ENCODE assay signal across 22 mouse cellular contexts in the genomic region with DNA sequence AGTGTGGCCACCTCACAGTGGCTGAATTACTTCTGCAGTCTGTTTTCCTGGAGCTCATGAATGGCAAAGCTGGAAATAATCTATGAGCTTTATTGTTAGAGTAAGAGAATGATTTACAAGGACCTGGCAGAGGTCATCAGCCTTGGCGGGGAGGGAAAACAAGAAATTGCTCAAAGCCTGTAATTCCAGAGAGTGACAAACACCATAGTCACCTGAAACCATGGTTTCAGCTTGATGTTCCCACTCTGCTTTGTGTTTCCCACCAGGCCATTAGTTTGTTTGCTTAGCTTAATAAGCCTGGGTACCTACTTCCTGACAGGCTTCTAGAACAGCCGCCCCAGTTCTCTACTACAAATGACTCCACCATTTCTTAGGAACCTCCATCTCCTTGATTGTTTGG. TPM values are rescaled to one million over a fixed set of nuclear protein-coding genes. Genes with fewer than 3 reads are reported as not detected.
DNase-seq lines count a peak whose midpoint lies in the region; ATAC-seq and TF ChIP-seq lines count a peak whose summit lies in the region.
"Had no signal": no experiment of that assay in that cellular context is flagged by ENCODE, and none has a peak within 500 bp of the region (broad histone marks: within the 10 kb centered on the region; RNA-seq: fewer than 3 reads in every experiment).

No protein-coding gene starts in this region.

- no peak overlapping the region for H3K4me2 ChIP-seq in kidney, embryonic 15.5 days
- no peak overlapping the region for H3K4me2 ChIP-seq in stomach, postnatal 0 days (replicated peaks; ENCODE audit: low read depth)
- no peak overlapping the region for H3K4me2 ChIP-seq in lung, postnatal 0 days (replicated peaks; ENCODE audit: low read depth, low read length)
- H3K4me2 ChIP-seq: embryonic facial prominence, embryonic 13.5 days; heart, embryonic 15.5 days; hindbrain, embryonic 15.5 days had no signal

- H3K36me3 ChIP-seq in kidney, embryonic 15.5 days = no peaks in the 10 kb centered on the region
- H3K36me3 ChIP-seq in stomach, postnatal 0 days (ENCODE audit: control insufficient read depth, insufficient read depth, low read length) = no peaks in the 10 kb centered on the region
- no peaks in the 10 kb centered on the region for H3K36me3 ChIP-seq in lung, postnatal 0 days (ENCODE audit: insufficient read depth, low read length)
- H3K36me3 ChIP-seq: embryonic facial prominence, embryonic 13.5 days; heart, embryonic 15.5 days; hindbrain, embryonic 15.5 days had no signal

- no peak overlapping the region for H3K27ac ChIP-seq in kidney, embryonic 15.5 days
- no peak overlapping the region for H3K27ac ChIP-seq in stomach, postnatal 0 days (replicated peaks)
- H3K27ac ChIP-seq in lung, postnatal 0 days (ENCODE audit: low read length) = no peak overlapping the region
- H3K27ac ChIP-seq: embryonic facial prominence, embryonic 13.5 days; heart, embryonic 15.5 days; hindbrain, embryonic 15.5 days had no signal

- TF ChIP-seq EP300 in stomach, postnatal 0 days (optimal IDR thresholded peaks at IDR 0.05) = no peak
- no peak for TF ChIP-seq EP300 in lung, postnatal 0 days (IDR thresholded peaks at IDR 0.05)

- no peaks in the 10 kb centered on the region for H3K9me3 ChIP-seq in kidney, embryonic 15.5 days (replicated peaks)
- no peaks in the 10 kb centered on the region for H3K9me3 ChIP-seq in stomach, postnatal 0 days (ENCODE audit: control insufficient read depth, low read length)
- H3K9me3 ChIP-seq in lung, postnatal 0 days (ENCODE audit: low read length) = no peaks in the 10 kb centered on the region
- H3K9me3 ChIP-seq: embryonic facial prominence, embryonic 13.5 days; heart, embryonic 15.5 days; hindbrain, embryonic 15.5 days had no signal

- no peak overlapping the region for H3K9ac ChIP-seq in kidney, embryonic 15.5 days
- no peak overlapping the region for H3K9ac ChIP-seq in stomach, postnatal 0 days (ENCODE audit: low read length)
- no peak overlapping the region for H3K9ac ChIP-seq in lung, postnatal 0 days (replicated peaks; ENCODE audit: low read depth)
- H3K9ac ChIP-seq: embryonic facial prominence, embryonic 13.5 days; heart, embryonic 15.5 days; hindbrain, embryonic 15.5 days had no signal

- TF ChIP-seq CTCF in stomach, postnatal 0 days (IDR thresholded peaks at IDR 0.05; ENCODE audit: low read depth) = no peak
- TF ChIP-seq CTCF in lung, postnatal 0 days (IDR thresholded peaks at IDR 0.05) = no peak

- WGBS in kidney, embryonic 15.5 days = 14% methylated on average over 2 of the region's 2 CpGs
- 48% methylated on average over 2 of the region's 2 CpGs for WGBS in stomach, postnatal 0 days
- WGBS in lung, postnatal 0 days = 72% methylated on average over 2 of the region's 2 CpGs

- H3K4me1 ChIP-seq in kidney, embryonic 15.5 days = peaks cover 6% of the 10 kb centered on the region; the same call in 1 of the 2 replicates
- no peaks in the 10 kb centered on the region for H3K4me1 ChIP-seq in stomach, postnatal 0 days (replicated peaks; ENCODE audit: control insufficient read depth, insufficient read depth)
- no peaks in the 10 kb centered on the region for H3K4me1 ChIP-seq in lung, postnatal 0 days (ENCODE audit: insufficient read depth, low read depth, low read length)
- H3K4me1 ChIP-seq: embryonic facial prominence, embryonic 13.5 days; hindbrain, embryonic 15.5 days; megakaryocyte, embryonic 14.5 days had no signal

- DNase-seq in adrenal gland, adult 2 months = peak; percentile 40
- no peak for DNase-seq in adrenal gland, postnatal 25 days
- no peak for DNase-seq in kidney, adult 11 months
- DNase-seq in adrenal gland, postnatal 36 days = peak; percentile 4 to 22
- DNase-seq in stomach, postnatal 0 days (ENCODE audit: low spot score) = peak; percentile 45
- no peak for DNase-seq in gastrocnemius, postnatal 4 days (ENCODE audit: low spot score in 2 of 2)
- DNase-seq in lung, postnatal 0 days (ENCODE audit: low spot score) = no peak
- DNase-seq: cerebellum, adult 9-11 months; gastrocnemius, postnatal 25 days; heart, postnatal 4 days; lung, adult 18-20 months; retina, postnatal 1 day; right cerebral cortex, postnatal 4 days had no signal

- no peaks in the 10 kb centered on the region for H3K27me3 ChIP-seq in kidney, embryonic 15.5 days
- H3K27me3 ChIP-seq in stomach, postnatal 0 days (ENCODE audit: control insufficient read depth, insufficient read depth, low read length) = no peaks in the 10 kb centered on the region
- no peaks in the 10 kb centered on the region for H3K27me3 ChIP-seq in lung, postnatal 0 days (replicated peaks; ENCODE audit: insufficient read depth, low read length)
- H3K27me3 ChIP-seq: embryonic facial prominence, embryonic 13.5 days; heart, embryonic 15.5 days; hindbrain, embryonic 15.5 days had no signal

- H3K4me3 ChIP-seq in kidney, embryonic 15.5 days (replicated peaks) = no peak overlapping the region
- no peak overlapping the region for H3K4me3 ChIP-seq in stomach, postnatal 0 days (ENCODE audit: low read depth, low read length)
- no peak overlapping the region for H3K4me3 ChIP-seq in lung, postnatal 0 days (ENCODE audit: low read depth, low read length)
- H3K4me3 ChIP-seq: embryonic facial prominence, embryonic 13.5 days; heart, embryonic 15.5 days; hindbrain, embryonic 15.5 days; megakaryocyte, embryonic 14.5 days had no signal

- 0 out of 2 replicates have a peak, but pooled peaks have one; percentile 36 for ATAC-seq in kidney, embryonic 15.5 days (replicated peaks; ENCODE audit: low FRiP score)
- peak; percentile 79 for ATAC-seq in stomach, postnatal 0 days (ENCODE audit: low FRiP score, low TSS enrichment)
- ATAC-seq in lung, postnatal 0 days = no peak
- ATAC-seq: activated CD4-positive, CD25-positive, alpha-beta regulatory T cell, adult 4 months; forebrain, embryonic 14.5 days had no signal

RNA-seq across cellular contexts. Expression of a gene that starts 14.8 kb away (rescaled TPM):
- under 1 TPM; 0.12 to 0.35 TPM for total RNA-seq in adrenal gland, adult 2 months (2021)
- not detected in 2 replicates for polyA plus RNA-seq in adrenal gland, adult 2 months (2012; rRNA removed)
- 0.71 TPM in 1 of 2 replicates, not detected in the other for total RNA-seq in adrenal gland, postnatal 25 days (2021)
- 0.25 and 0.32 TPM in 2 replicates for polyA plus RNA-seq in kidney, embryonic 15.5 days (2015; fragmentation: Nextera tagmentation; extraction: Ambion mirVana)
- under 1 TPM; 0.10 TPM for total RNA-seq in adrenal gland, postnatal 36 days (2021)
- polyA plus RNA-seq in stomach, postnatal 0 days (2015; fragmentation: Nextera tagmentation; extraction: Ambion mirVana) = 1.7 and 1.9 TPM in 2 replicates
- total RNA-seq in gastrocnemius, postnatal 4 days (2021) = under 1 TPM in 1 of 2 experiments, not detected in 1; 0.18 TPM
- 0.81 and 0.89 TPM in 2 replicates for polyA plus RNA-seq in lung, postnatal 0 days (2015; fragmentation: Nextera tagmentation; extraction: Ambion mirVana)
- total RNA-seq: layer of hippocampus, postnatal 10 days had no signal
- polyA plus RNA-seq: activated CD4-positive, CD25-positive, alpha-beta regulatory T cell, adult 4 months; forebrain, embryonic 14.5 days; hindbrain, embryonic 15.5 days; neural tube, embryonic 11.5 days had no signal

Comparison
In these comparisons a context has a peak if more than half of its experiments do, and no peak if none do; other contexts are left out.
1. DNase-seq: peak in adrenal gland, adult 2 months (single experiment), adrenal gland, postnatal 36 days (2 of 2) and stomach, postnatal 0 days (single experiment); none in adrenal gland, postnatal 25 days (single experiment), kidney, adult 11 months (single experiment), gastrocnemius, postnatal 4 days (0 of 2) and lung, postnatal 0 days (single experiment).